Mouse (Mus musculus): ENCODE measurements around the gene Med26.

The Med26 gene

DNA sequence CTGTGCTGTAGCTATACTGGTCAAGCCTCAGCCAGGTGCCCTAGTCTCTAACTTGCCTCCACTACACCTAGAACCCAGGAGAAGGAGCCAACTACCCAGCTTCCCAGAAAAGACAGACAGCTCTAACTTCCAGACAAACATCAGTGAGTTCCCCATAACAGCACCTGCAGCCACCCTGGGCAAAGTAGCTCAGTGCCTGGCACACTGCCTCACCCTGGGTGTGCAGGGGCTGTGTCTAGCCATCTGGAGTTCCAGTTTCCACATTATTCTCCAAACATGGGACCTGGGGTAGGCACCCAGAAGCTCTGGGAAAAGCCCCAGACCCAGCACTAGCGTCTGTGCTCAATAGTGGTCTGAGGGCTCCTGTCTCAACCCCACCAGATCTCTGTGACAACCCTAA lies 40.6 kb downstream of the Med26 start:
- TF ChIP-seq GATA4 (IDR thresholded peaks at IDR 0.05; ENCODE audit: insufficient replicate concordance, low read length), result no peak

DNA sequence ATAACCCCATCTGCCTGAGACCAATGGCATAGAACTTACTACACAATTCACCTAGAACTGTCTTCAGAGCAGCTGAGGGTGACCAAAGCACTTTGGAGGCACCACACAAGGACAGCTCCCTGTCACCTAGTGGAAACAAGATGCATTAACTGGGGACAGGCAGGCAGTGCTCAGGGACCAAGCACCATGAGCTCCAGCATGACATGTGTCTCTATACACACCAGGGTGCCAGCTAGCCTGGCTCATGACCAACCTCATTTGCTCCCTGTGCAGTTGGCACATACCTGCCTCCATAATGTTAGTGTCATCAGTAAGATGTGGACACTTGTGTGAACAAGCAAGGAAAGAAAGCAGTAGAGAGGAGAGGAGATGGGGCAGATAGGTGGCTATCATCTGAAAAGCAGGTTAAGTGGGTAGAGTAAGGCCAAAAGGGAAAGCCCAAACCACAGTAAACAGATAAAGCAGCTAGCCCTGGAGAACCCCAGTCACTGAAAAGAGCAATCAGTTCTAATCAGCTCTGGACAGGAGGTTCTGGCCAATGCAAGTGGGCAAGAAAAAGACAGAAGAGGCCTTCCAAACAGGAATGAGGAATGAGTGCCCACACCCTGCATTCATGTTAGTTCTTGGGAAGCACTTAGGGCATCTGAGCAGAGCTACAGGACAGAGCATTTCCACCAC lies 43.3 kb downstream of the Med26 start:
- no peak for TF ChIP-seq GATA4 (IDR thresholded peaks at IDR 0.05; ENCODE audit: insufficient replicate concordance, low read length)

DNA sequence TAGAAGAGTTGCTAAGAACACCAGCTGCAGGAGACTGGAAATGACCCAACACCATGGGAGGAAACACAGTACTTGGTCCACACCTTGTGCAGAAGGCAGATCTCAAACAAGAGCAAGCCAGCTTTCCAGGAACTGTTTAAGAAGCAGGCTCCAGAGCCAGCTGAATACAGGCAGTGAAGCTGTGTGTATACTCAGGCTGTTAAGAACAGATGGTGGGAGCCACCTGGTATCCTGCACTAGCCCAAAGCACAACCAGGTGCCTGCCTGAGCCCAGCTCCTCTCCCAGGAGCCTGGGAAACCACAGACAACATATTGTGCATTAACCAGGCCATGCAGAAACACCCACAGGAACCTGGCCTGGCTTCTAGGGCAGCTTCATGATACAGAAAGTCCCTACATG lies 43.9 kb downstream of the Med26 start:
- TF ChIP-seq GATA4 (IDR thresholded peaks at IDR 0.05; ENCODE audit: insufficient replicate concordance, low read length), result no peak

DNA sequence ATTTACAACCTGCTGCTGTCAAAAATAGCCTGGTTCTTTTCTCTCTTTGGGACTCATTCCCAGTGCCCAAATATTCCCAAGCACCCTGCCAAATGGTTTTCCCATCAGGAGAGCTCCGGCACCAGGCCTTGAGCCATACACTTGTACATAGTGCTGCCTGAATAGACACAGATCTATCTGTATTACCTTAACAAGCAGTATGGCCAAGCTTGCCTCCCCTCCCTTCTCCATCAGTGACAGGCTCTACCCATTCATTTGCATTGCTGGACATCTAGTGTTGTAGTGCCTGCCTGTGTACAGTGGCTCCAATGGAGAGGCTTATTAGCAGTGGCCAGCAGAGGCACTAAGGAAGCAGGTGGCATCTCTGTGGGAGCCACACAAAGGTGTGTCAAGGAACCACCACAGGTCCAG lies 47.5 kb downstream of the Med26 start:
- no peak for TF ChIP-seq GATA4 (IDR thresholded peaks at IDR 0.05; ENCODE audit: insufficient replicate concordance, low read length)

- no peak for TF ChIP-seq GATA4 (IDR thresholded peaks at IDR 0.05; ENCODE audit: insufficient replicate concordance, low read length)
These were observed 48.4 kb downstream of the Med26 start for GRCm38 (mm10) chr8:72499521-72500284.

DNA sequence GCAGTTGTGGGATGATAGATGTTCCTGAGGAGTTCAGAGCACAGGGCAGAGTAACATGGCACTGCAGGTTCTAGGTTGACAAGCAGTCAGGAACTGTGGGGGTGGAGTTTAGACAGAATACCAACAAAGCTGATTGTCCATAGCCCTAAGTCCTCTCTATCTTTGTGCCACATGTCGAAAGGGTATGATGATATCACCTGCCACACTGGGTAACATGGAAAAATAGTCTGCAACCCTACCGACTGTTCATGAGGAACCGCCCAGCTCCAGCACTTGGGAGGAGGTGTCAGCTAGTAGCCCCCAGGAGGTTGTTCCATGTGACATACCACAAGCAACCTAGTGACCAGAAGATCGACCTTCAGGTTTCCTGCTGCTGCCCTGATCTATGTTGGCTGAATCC lies 49.5 kb downstream of the Med26 start:
- TF ChIP-seq GATA4 (IDR thresholded peaks at IDR 0.05; ENCODE audit: insufficient replicate concordance, low read length), result no peak

- TF ChIP-seq GATA4 (IDR thresholded peaks at IDR 0.05; ENCODE audit: insufficient replicate concordance, low read length), result no peak
These were observed 50.2 kb downstream of the Med26 start for GRCm38 (mm10) chr8:72497911-72498310.

DNA sequence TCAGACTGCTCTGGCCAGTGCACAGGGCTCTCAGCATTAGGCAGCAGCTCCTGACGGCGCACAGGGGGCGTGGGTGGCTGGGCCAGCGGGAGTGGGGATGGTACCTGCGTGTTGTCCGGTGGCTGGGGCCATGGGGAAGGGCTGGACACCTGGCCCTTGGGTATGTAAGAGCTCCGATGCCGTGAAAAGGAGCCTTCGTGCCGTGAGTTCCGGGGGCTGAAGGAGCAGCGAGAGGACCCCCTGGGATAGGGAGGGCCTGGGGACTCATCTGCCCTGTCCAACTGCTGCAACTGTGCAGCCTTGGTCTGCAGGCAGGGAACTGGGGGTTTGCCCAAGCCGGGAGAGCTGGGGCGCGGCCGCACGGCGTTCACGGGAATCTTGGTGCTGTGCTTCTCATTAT lies 51.9 kb downstream of the Med26 start:
- no peak for TF ChIP-seq GATA4 (IDR thresholded peaks at IDR 0.05; ENCODE audit: insufficient replicate concordance, low read length)

DNA sequence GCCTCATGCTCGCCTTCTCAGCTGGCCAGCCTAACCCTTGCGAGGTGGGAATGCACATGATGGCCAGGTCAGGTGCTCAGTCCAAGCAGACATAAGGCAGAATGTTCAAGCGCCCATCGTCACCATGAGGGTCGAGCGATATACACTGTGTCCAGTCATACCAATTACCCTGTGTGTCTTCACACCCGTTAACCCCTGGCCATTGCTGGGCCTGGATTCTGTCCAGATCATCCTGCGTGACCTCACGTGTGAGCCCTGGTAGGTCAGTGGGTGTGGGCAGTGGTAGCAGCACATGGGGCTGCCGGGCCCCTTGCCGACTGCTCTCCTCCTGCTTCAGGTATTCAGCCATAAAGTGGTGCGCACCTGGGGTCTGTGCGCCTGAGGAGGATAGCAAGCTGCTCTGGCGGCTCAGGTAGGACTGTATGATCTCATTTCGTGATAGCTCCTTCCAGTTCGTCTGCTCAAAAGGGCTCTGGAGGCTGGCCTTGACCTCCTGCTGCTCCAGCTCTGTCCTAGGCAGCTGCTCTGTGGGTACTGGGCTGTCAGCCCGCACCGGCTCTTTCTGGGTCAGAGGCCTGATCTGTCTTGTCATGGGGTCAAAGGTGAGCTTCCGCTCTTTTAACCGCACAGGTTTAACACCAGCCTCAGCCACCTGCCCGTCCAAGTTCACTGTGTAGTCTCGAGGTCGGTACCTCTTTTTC lies 52.5 kb downstream of the Med26 start:
- TF ChIP-seq GATA4 (IDR thresholded peaks at IDR 0.05; ENCODE audit: insufficient replicate concordance, low read length), result no peak

DNA sequence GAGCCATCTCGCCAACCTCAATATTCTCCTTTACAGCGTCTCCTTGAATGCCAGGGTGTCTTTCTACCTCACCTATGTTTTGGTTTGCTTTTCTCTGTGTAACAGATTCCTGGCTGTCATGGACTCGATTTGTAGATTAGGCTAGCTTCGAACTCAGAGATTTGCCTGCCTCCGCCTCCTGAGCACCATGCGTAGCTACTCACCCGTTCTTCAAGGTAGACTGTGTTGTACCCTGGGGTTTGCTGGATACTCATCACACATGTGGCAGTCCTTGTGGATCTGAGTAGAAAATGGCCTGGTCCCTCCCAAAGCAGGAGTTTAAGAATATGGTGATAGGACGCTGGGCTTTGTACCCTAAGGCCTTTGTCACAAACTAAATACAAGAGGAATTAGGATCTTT lies 54.7 kb downstream of the Med26 start:
- no peak for TF ChIP-seq GATA4 (IDR thresholded peaks at IDR 0.05; ENCODE audit: insufficient replicate concordance, low read length)

- TF ChIP-seq GATA4 (IDR thresholded peaks at IDR 0.05; ENCODE audit: insufficient replicate concordance, low read length), result peak; percentile 25; the same call in 1 of the 2 replicates
These were observed 55.4 kb downstream of the Med26 start for GRCm38 (mm10) chr8:72492622-72493081.

DNA sequence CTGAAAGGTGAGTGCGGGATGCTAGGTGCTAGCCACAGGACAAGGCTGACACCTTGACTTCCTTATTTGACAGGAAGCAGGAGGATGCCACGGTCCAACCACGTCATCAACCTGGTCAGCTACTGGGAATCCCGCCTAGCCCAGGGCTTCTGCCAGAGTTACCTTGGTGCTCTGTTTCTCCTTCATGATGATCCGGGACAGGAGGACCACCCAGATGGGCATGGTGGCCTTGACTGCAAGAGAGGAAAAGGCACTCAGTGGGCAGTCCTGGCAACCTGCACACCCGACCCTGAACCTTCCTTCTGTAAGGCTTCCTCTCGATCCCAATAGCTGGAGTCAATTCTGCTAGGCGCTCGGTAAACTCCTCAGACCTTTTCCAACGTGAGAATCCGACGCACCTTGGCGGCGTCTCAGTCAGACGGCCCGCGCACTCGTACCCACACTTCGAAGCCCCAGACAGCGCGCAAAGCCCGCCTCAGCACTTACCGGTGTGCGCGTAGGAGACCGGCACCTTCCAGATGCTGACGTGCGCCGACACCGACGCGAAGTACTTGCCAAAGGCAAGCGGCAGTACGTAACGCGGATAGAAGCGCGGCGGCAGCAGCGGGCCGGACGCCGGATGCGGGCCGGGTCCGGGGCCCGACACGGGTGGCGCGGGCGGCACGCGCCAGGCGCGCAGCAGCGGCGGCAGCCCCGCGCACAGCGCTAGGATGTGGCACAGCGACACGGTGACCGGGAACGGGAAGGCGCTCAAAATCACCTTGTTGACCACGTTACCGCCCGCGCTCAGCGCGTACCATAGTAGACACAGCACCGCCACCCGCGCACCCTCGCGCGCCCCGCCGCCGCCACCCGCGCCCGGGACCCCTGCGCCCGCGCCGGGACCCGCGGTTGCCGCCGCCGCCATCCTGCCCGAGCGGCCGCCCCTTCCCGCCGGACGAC lies 56.1 kb downstream of the Med26 start, which contains the start of gene Slc35e1:
Slc35e1 (minus strand) TSS at position 935 of the 942 bp plus-strand sequence.
- TF ChIP-seq GATA4 (IDR thresholded peaks at IDR 0.05; ENCODE audit: insufficient replicate concordance, low read length), result no peak

- TF ChIP-seq GATA4 (IDR thresholded peaks at IDR 0.05; ENCODE audit: insufficient replicate concordance, low read length), result no peak
These were observed 57.1 kb downstream of the Med26 start for GRCm38 (mm10) chr8:72491017-72491416.

DNA sequence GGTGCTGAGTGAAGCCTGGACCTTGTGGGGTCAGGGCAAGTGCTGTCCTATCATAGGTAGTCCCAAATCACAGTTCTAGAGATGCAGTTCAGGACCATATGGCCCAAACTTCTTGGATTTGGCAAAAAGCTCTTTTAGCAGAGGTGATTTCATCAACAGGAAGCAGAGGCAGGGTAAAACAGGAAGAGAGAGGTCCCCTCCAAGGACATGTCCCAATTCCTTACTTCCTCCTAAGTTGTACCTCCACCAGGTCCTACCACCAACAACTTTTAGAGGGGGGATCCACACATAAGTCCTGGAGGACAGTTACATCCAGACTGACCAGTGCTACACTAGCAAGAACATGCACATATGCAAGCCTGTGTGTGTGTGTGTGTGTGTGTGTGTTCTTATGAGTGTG lies 61.1 kb downstream of the Med26 start:
- no peak for TF ChIP-seq GATA4 (IDR thresholded peaks at IDR 0.05; ENCODE audit: insufficient replicate concordance, low read length)
